Mouse (Mus musculus): ENCODE measurements around the gene Nmu. TPM values are rescaled to one million over a fixed set of nuclear protein-coding genes. Genes with fewer than 3 reads are reported as not detected.

Nmu gene
- polyA plus RNA-seq, 1 experiment from 2014 or later = 0.35 TPM

- Histone ChIP-seq H3K27me3 (ENCODE audit: control insufficient read depth, insufficient read depth, low read length) (no peaks in the 10 kb centered on the region), H3K4me1 (ENCODE audit: control insufficient read depth, insufficient read depth, low read length) (no peaks in the 10 kb centered on the region), H3K9me3 (replicated peaks; ENCODE audit: control insufficient read depth, low read length) (no peaks in the 10 kb centered on the region), H3K9ac (replicated peaks; ENCODE audit: low read length) (no peak overlapping the region), H3K36me3 (replicated peaks; ENCODE audit: control insufficient read depth, insufficient read depth, low read depth, low read length) (no peaks in the 10 kb centered on the region), H3K4me2 (ENCODE audit: low read depth, low read length) (no peak overlapping the region), H3K27ac (replicated peaks; ENCODE audit: low read depth, low read length) (no peak overlapping the region), H3K4me3 (ENCODE audit: low read depth, low read length) (no peak overlapping the region)
- DNase-seq (ENCODE audit: low spot score) (no peak), ATAC-seq (replicated peaks; ENCODE audit: insufficient number of reproducible peaks, low FRiP score, low TSS enrichment, low read depth) (no peak)
- WGBS = 58% methylated on average over 4 of the region's 4 CpGs
Measured at GRCm38 (mm10) chr5:76285699-76286098, 77.9 kb downstream of the Nmu start.

- H3K36me3 ChIP-seq (replicated peaks; ENCODE audit: control insufficient read depth, insufficient read depth, low read depth, low read length) = no peaks in the 10 kb centered on the region
- no peaks in the 10 kb centered on the region for H3K4me1 ChIP-seq (ENCODE audit: control insufficient read depth, insufficient read depth, low read length)
- no peaks in the 10 kb centered on the region for H3K27me3 ChIP-seq (ENCODE audit: control insufficient read depth, insufficient read depth, low read length)
- ATAC-seq (replicated peaks; ENCODE audit: insufficient number of reproducible peaks, low FRiP score, low TSS enrichment, low read depth) (no peak), DNase-seq (ENCODE audit: low spot score) (no peak)
- no peak overlapping the region for H3K4me3 ChIP-seq (ENCODE audit: low read depth, low read length)
- no peaks in the 10 kb centered on the region for H3K9me3 ChIP-seq (replicated peaks; ENCODE audit: control insufficient read depth, low read length)
- H3K27ac ChIP-seq (replicated peaks; ENCODE audit: low read depth, low read length) = no peak overlapping the region
- H3K9ac ChIP-seq (replicated peaks; ENCODE audit: low read length) = no peak overlapping the region
- H3K4me2 ChIP-seq (ENCODE audit: low read depth, low read length) = no peak overlapping the region
- 90% methylated on average over 1 of the region's 1 CpGs for whole genome bisulfite sequencing
Measured at GRCm38 (mm10) chr5:76283890-76284289, 79.7 kb downstream of the Nmu start.

Other genes with a start within 250 kb of the Nmu start
- gene Srd5a3, start 223.5 kb downstream of the Nmu start, polyA plus RNA-seq (2014; fragmentation: Nextera tagmentation; extraction: Ambion mirVana) = 23.2 and 27.0 TPM in 2 replicates
- gene Tmem165, start 179.9 kb downstream of the Nmu start, polyA plus RNA-seq (2014; fragmentation: Nextera tagmentation; extraction: Ambion mirVana) = 123 and 125 TPM in 2 replicates
- gene Clock, start 59.0 kb downstream of the Nmu start, polyA plus RNA-seq (2014; fragmentation: Nextera tagmentation; extraction: Ambion mirVana) = 9.6 and 11.8 TPM in 2 replicates
- not detected in 2 replicates for gene Pdcl2, start 32.6 kb downstream of the Nmu start, polyA plus RNA-seq (2014; fragmentation: Nextera tagmentation; extraction: Ambion mirVana)
- gene Gm7271, start 120.3 kb upstream of the Nmu start, polyA plus RNA-seq (2014; fragmentation: Nextera tagmentation; extraction: Ambion mirVana) = 3.7 and 4.9 TPM in 2 replicates
- gene Exoc1, start 165.5 kb upstream of the Nmu start, polyA plus RNA-seq (2014; fragmentation: Nextera tagmentation; extraction: Ambion mirVana) = 48.2 and 50.4 TPM in 2 replicates
- 10.6 and 13.3 TPM in 2 replicates for gene Cep135, start 224.9 kb upstream of the Nmu start, polyA plus RNA-seq (2014; fragmentation: Nextera tagmentation; extraction: Ambion mirVana)

Data from embryonic facial prominence, embryonic 11.5 days (tissue).